Mouse (Mus musculus) left cerebral cortex, postnatal 4 days (tissue): Measurements from ENCODE around the gene Cartpt. TPM values are rescaled to one million over a fixed set of nuclear protein-coding genes. Genes with fewer than 3 reads are reported as not detected.
A peak's percentile ranks its signal among the peaks of the same experiment; 100 is the strongest.
"Not testable (repeated sequence)": the region's sequence is repeated elsewhere in the genome, so short reads cannot be mapped to it uniquely, and the experiment has no call there.

Experiments
- DNase-seq: peaks from one replicate; pipeline ENCODE4 v3.0.0-alpha.2; 2022
- intact Hi-C: fragments of 180-260 bp; cut with DNase I; formaldehyde crosslinking; loops from one replicate; pipeline ENCODE4 v1.15.1; 2025
- total RNA-seq, 2 experiments: library from RNA; stranded (reverse); gene quantifications; 2 replicates each; pipeline ENCODE4 v1.2.3; 2021

The Cartpt gene
- total RNA-seq: 1 to 10 TPM; 5.9 to 7.4 TPM

GRCm38 (mm10) chr13:99900965-99901364 lies at the start of gene Cartpt:
Gene Cartpt, minus strand, starts transcription at chr13:99901091.
- DNase-seq: no peak

GRCm38 (mm10) chr13:99947417-99947816 lies 46.5 kb upstream of the Cartpt start:
- intact Hi-C loops: no loop called here
- peak; percentile 73 for DNase-seq

More at GRCm38 (mm10) chr13:99900965-99901364, at the start of gene Cartpt:
- intact Hi-C loops: no loop called here

- intact Hi-C loops: no loop called here
- DNase-seq: no peak
Measured at GRCm38 (mm10) chr13:99943525-99943924, 42.6 kb upstream of the Cartpt start.

GRCm38 (mm10) chr13:99940601-99941000 lies 39.7 kb upstream of the Cartpt start:
- intact Hi-C loops: no loop called here
- peak; percentile 77 for DNase-seq

GRCm38 (mm10) chr13:99939320-99939671 lies 38.4 kb upstream of the Cartpt start:
- no peak for DNase-seq
- intact Hi-C loops: no loop called here

- intact Hi-C loops: no loop called here
- DNase-seq: peak; percentile 17
Measured at GRCm38 (mm10) chr13:99938606-99939319, 37.9 kb upstream of the Cartpt start.

- peak; percentile 55 for DNase-seq
- intact Hi-C loops: no loop called here
Measured at GRCm38 (mm10) chr13:99937741-99938140, 36.9 kb upstream of the Cartpt start.

GRCm38 (mm10) chr13:99932406-99932805 lies 31.5 kb upstream of the Cartpt start:
- DNase-seq: no peak
- intact Hi-C loops: no loop called here

GRCm38 (mm10) chr13:99931502-99931901 lies 30.6 kb upstream of the Cartpt start:
- no peak for DNase-seq
- intact Hi-C loops: no loop called here

- no peak for DNase-seq
- intact Hi-C loops: no loop called here
Measured at GRCm38 (mm10) chr13:99926249-99926648, 25.4 kb upstream of the Cartpt start.

GRCm38 (mm10) chr13:99915632-99916031 lies 14.7 kb upstream of the Cartpt start:
- intact Hi-C loops: no loop called here
- DNase-seq: no peak

GRCm38 (mm10) chr13:99900557-99900892 lies 366 bp downstream of the Cartpt start:
- DNase-seq: peak; percentile 22
- intact Hi-C loops: no loop called here

GRCm38 (mm10) chr13:99899670-99900556 lies 978 bp downstream of the Cartpt start:
- no peak for DNase-seq
- intact Hi-C loops: no loop called here

- intact Hi-C loops: no loop called here
- no peak for DNase-seq
Measured at GRCm38 (mm10) chr13:99898816-99899215, 2.1 kb downstream of the Cartpt start.

- no peak for DNase-seq
- intact Hi-C loops: no loop called here
Measured at GRCm38 (mm10) chr13:99885636-99886035, 15.3 kb downstream of the Cartpt start.

GRCm38 (mm10) chr13:99881774-99882173 lies 19.1 kb downstream of the Cartpt start:
- DNase-seq, intact Hi-C loops: not testable (repeated sequence)

GRCm38 (mm10) chr13:99879696-99880095 lies 21.2 kb downstream of the Cartpt start:
- DNase-seq: no peak
- intact Hi-C loops: no loop called here

GRCm38 (mm10) chr13:99872059-99872458 lies 28.8 kb downstream of the Cartpt start:
- DNase-seq: no peak
- intact Hi-C loops: no loop called here

- intact Hi-C loops: no loop called here
- no peak for DNase-seq
Measured at GRCm38 (mm10) chr13:99868438-99868837, 32.5 kb downstream of the Cartpt start.

- intact Hi-C loops: loop anchor here (5.0 kb wide), 1 partner anchor 153 kb away; the partner anchor contains the start of gene Mccc2
- no peak for DNase-seq
Measured at GRCm38 (mm10) chr13:99864331-99864730, 36.6 kb downstream of the Cartpt start.

- DNase-seq: no peak
- intact Hi-C loops: loop anchor here (5.0 kb wide), 1 partner anchor 157 kb away; the partner anchor contains the start of gene Mccc2
Measured at GRCm38 (mm10) chr13:99860670-99861069, 40.2 kb downstream of the Cartpt start.

- intact Hi-C loops: loop anchor here (5.0 kb wide), 1 partner anchor 138 kb away; no protein-coding TSS in a partner anchor
- DNase-seq: peak; percentile 68
Measured at GRCm38 (mm10) chr13:99859082-99859481, 41.8 kb downstream of the Cartpt start.
